Mouse (Mus musculus) embryonic facial prominence, embryonic 15.5 days (tissue): Measurements from ENCODE around the gene 5830411N06Rik. TPM values are rescaled to one million over a fixed set of nuclear protein-coding genes. Genes with fewer than 3 reads are reported as not detected.

Experiments used
- polyA plus RNA-seq: library from polyadenylated mRNA; unstranded; fragments of >200 nt; fragmentation: Nextera tagmentation; extraction: Ambion mirVana; gene quantifications from 2 replicates; pipeline ENCODE4 v1.2.1, GENCODE M21; 2015

5830411N06Rik gene
- polyA plus RNA-seq, 1 experiment from 2014 or later = not detected

Other genes starting within 250 kb of the 5830411N06Rik start
- gene Zfp511, start 210.9 kb upstream of the 5830411N06Rik start, polyA plus RNA-seq = 38.5 and 39.0 TPM in 2 replicates
- gene Tubgcp2, start 210.6 kb upstream of the 5830411N06Rik start, polyA plus RNA-seq = 49.7 and 55.3 TPM in 2 replicates
- gene Msx3, start 198.2 kb upstream of the 5830411N06Rik start, polyA plus RNA-seq = not detected in 2 replicates
- 3.4 and 3.7 TPM in 2 replicates for gene Caly, start 164.7 kb upstream of the 5830411N06Rik start, polyA plus RNA-seq
- gene Prap1, start 153.9 kb upstream of the 5830411N06Rik start, polyA plus RNA-seq = 0.28 TPM in 1 of 2 replicates, not detected in the other
- gene Fuom, start 144.8 kb upstream of the 5830411N06Rik start, polyA plus RNA-seq = 26.9 and 29.0 TPM in 2 replicates
- gene Paox, start 131.5 kb upstream of the 5830411N06Rik start, polyA plus RNA-seq = 20.0 and 20.5 TPM in 2 replicates
- 127 and 132 TPM in 2 replicates for gene Echs1, start 130.8 kb upstream of the 5830411N06Rik start, polyA plus RNA-seq
- gene Mtg1, start 109.7 kb upstream of the 5830411N06Rik start, polyA plus RNA-seq = 22.2 and 23.2 TPM in 2 replicates
- gene Sprn, start 92.4 kb upstream of the 5830411N06Rik start, polyA plus RNA-seq = 0.87 and 1.3 TPM in 2 replicates
- gene Olfr522, start 82.5 kb upstream of the 5830411N06Rik start, polyA plus RNA-seq = 0.03 and 0.16 TPM in 2 replicates
- gene Olfr523, start 74.1 kb upstream of the 5830411N06Rik start, polyA plus RNA-seq = 0.39 and 0.57 TPM in 2 replicates
- gene Olfr524, start 41.3 kb upstream of the 5830411N06Rik start, polyA plus RNA-seq = not detected in 2 replicates
- gene Cd163l1, start 29.0 kb upstream of the 5830411N06Rik start, polyA plus RNA-seq = 0.13 and 0.24 TPM in 2 replicates
- 0.16 TPM in 1 of 2 replicates, not detected in the other for gene Olfr525, start 73.6 kb downstream of the 5830411N06Rik start, polyA plus RNA-seq
- gene Olfr527, start 86.7 kb downstream of the 5830411N06Rik start, polyA plus RNA-seq = 0.23 TPM in 1 of 2 replicates, not detected in the other
- gene Olfr60, start 114.4 kb downstream of the 5830411N06Rik start, polyA plus RNA-seq = not detected in 2 replicates
- 0.14 TPM in 1 of 2 replicates, not detected in the other for gene Olfr530, start 129.0 kb downstream of the 5830411N06Rik start, polyA plus RNA-seq
- gene Olfr531, start 155.6 kb downstream of the 5830411N06Rik start, polyA plus RNA-seq = not detected in 2 replicates
- not detected in 2 replicates for gene Olfr532, start 174.4 kb downstream of the 5830411N06Rik start, polyA plus RNA-seq
- gene Olfr533, start 216.1 kb downstream of the 5830411N06Rik start, polyA plus RNA-seq = 0.09 and 0.19 TPM in 2 replicates
- gene Olfr535, start 236.9 kb downstream of the 5830411N06Rik start, polyA plus RNA-seq = not detected in 2 replicates